Mouse (Mus musculus): ENCODE measurements around the gene Armcx4. TPM values are rescaled to one million over a fixed set of nuclear protein-coding genes. Genes with fewer than 3 reads are reported as not detected.
"Not testable (repeated sequence)": the region's sequence is repeated elsewhere in the genome, so short reads cannot be mapped to it uniquely, and the experiment has no call there.

Gene Armcx4
- total and polyA plus RNA-seq, 3 experiments: 0.44 to 1.7 (median 0.48) TPM

- TF ChIP-seq POLR2AphosphoS5 (IDR thresholded peaks at IDR 0.05; ENCODE audit: insufficient replicate concordance, low read depth, low read length) (no peak), GATA2 (IDR thresholded peaks at IDR 0.05; ENCODE audit: borderline replicate concordance, low read depth, low read length) (no peak), CTCF (IDR thresholded peaks at IDR 0.05; ENCODE audit: low read depth, low read length) (no peak), GATA1 (IDR thresholded peaks at IDR 0.05; ENCODE audit: borderline replicate concordance, low read length) (no peak), TAL1 (conservative IDR thresholded peaks at IDR 0.05; ENCODE audit: low read depth, low read length) (no peak)
- Histone ChIP-seq H3K36me3 (replicated peaks) (no peaks in the 10 kb centered on the region), H3K27me3 (ENCODE audit: insufficient read depth, low read length) (peaks cover 3% of the 10 kb centered on the region; the same call in 1 of the 2 replicates), H3K4me3 (ENCODE audit: low read depth, low read length) (no peak overlapping the region), H3K9me3 (replicated peaks) (no peaks in the 10 kb centered on the region), H3K4me1 (ENCODE audit: insufficient read depth, low read depth, low read length) (no peaks in the 10 kb centered on the region)
- ATAC-seq (ENCODE audit: extremely low read depth, insufficient number of reproducible peaks, low FRiP score, poor library complexity, severe bottlenecking) (no peak), DNase-seq (ENCODE audit: low spot score) (no peak)
Measured at GRCm38 (mm10) chrX:134691540-134691935, 5.2 kb downstream of the Armcx4 start.

- peaks cover 14% of the 10 kb centered on the region for H3K36me3 ChIP-seq (replicated peaks)
- peaks cover 5% of the 10 kb centered on the region; the same call in 1 of the 2 replicates for H3K4me1 ChIP-seq (ENCODE audit: insufficient read depth, low read depth, low read length)
- H3K9me3 ChIP-seq (replicated peaks): no peaks in the 10 kb centered on the region
- DNase-seq (ENCODE audit: low spot score): no peak
- no peak overlapping the region for H3K4me3 ChIP-seq (ENCODE audit: low read depth, low read length)
- TF ChIP-seq GATA1 (IDR thresholded peaks at IDR 0.05; ENCODE audit: borderline replicate concordance, low read length): no peak
- TF ChIP-seq TAL1 (conservative IDR thresholded peaks at IDR 0.05; ENCODE audit: low read depth, low read length): no peak
- no peaks in the 10 kb centered on the region for H3K27me3 ChIP-seq (ENCODE audit: insufficient read depth, low read length)
- ATAC-seq (ENCODE audit: extremely low read depth, insufficient number of reproducible peaks, low FRiP score, poor library complexity, severe bottlenecking): no peak
Measured at GRCm38 (mm10) chrX:134716863-134717262, 30.5 kb downstream of the Armcx4 start.

GRCm38 (mm10) chrX:134717752-134718308, 31.5 kb downstream of the Armcx4 start, which contains the start of gene Armcx1:
TSS of gene Armcx1 (plus strand) at chrX:134717963.
- Histone ChIP-seq H3K4me1 (ENCODE audit: insufficient read depth, low read depth, low read length) (peaks cover 5% of the 10 kb centered on the region; the same call in 1 of the 2 replicates), H3K9me3 (replicated peaks) (no peaks in the 10 kb centered on the region), H3K4me3 (ENCODE audit: low read depth, low read length) (peak within 1 kb of the TSS; percentile 72), H3K36me3 (replicated peaks) (peaks cover 14% of the 10 kb centered on the region), H3K27me3 (ENCODE audit: insufficient read depth, low read length) (no peaks in the 10 kb centered on the region)
- peak; percentile 95 for ATAC-seq (ENCODE audit: extremely low read depth, insufficient number of reproducible peaks, low FRiP score, poor library complexity, severe bottlenecking)
- TF ChIP-seq GATA1 (IDR thresholded peaks at IDR 0.05; ENCODE audit: borderline replicate concordance, low read length): no peak
- TF ChIP-seq TAL1 (conservative IDR thresholded peaks at IDR 0.05; ENCODE audit: low read depth, low read length): no peak
- TF ChIP-seq CTCF (IDR thresholded peaks at IDR 0.05; ENCODE audit: low read depth, low read length): no peak
- TF ChIP-seq GATA2 (IDR thresholded peaks at IDR 0.05; ENCODE audit: borderline replicate concordance, low read depth, low read length): no peak
- no peak for TF ChIP-seq POLR2AphosphoS5 (IDR thresholded peaks at IDR 0.05; ENCODE audit: insufficient replicate concordance, low read depth, low read length)
- peak; percentile 9 for DNase-seq (ENCODE audit: low spot score)

GRCm38 (mm10) chrX:134718524-134718923, 32.2 kb downstream of the Armcx4 start:
- ATAC-seq (ENCODE audit: extremely low read depth, insufficient number of reproducible peaks, low FRiP score, poor library complexity, severe bottlenecking) (peak; percentile 58), DNase-seq (ENCODE audit: low spot score) (peak; percentile 13)
- no peak for TF ChIP-seq POLR2AphosphoS5 (IDR thresholded peaks at IDR 0.05; ENCODE audit: insufficient replicate concordance, low read depth, low read length)
- TF ChIP-seq GATA1 (IDR thresholded peaks at IDR 0.05; ENCODE audit: borderline replicate concordance, low read length): no peak
- TF ChIP-seq GATA2 (IDR thresholded peaks at IDR 0.05; ENCODE audit: borderline replicate concordance, low read depth, low read length): no peak
- TF ChIP-seq CTCF (IDR thresholded peaks at IDR 0.05; ENCODE audit: low read depth, low read length): no peak
- TF ChIP-seq TAL1 (conservative IDR thresholded peaks at IDR 0.05; ENCODE audit: low read depth, low read length): no peak
- Histone ChIP-seq H3K27me3 (ENCODE audit: insufficient read depth, low read length) (no peaks in the 10 kb centered on the region), H3K36me3 (replicated peaks) (peaks cover 14% of the 10 kb centered on the region), H3K9me3 (replicated peaks) (no peaks in the 10 kb centered on the region), H3K4me3 (ENCODE audit: low read depth, low read length) (peak overlapping the region; percentile 72), H3K4me1 (ENCODE audit: insufficient read depth, low read depth, low read length) (peaks cover 5% of the 10 kb centered on the region; the same call in 1 of the 2 replicates)

DNA sequence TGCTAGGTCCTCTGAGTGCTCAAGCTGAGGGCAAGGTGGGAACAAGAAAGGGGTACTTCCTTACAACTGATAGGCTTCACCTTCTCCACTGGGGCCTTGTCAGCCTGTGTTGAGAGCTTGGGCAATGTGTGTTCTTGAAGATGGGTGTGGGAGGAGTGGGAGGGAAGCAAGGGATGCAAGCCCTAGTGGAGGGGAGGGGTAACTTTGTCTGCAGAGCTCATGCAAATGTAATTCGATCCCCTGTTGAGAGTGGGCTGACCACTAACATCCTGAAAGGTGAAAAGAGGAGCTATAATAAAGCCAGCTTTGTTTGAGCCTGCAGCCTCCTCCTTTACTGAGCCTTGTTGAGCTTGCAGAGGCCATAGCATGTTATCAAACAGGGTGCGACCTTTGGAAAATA, 37.4 kb downstream of the Armcx4 start:
- H3K36me3 ChIP-seq (replicated peaks): peaks cover 14% of the 10 kb centered on the region
- H3K4me1 ChIP-seq (ENCODE audit: insufficient read depth, low read depth, low read length); ATAC-seq (ENCODE audit: extremely low read depth, insufficient number of reproducible peaks, low FRiP score, poor library complexity, severe bottlenecking); H3K9me3 ChIP-seq (replicated peaks); DNase-seq (ENCODE audit: low spot score); H3K4me3 ChIP-seq (ENCODE audit: low read depth, low read length); H3K27me3 ChIP-seq (ENCODE audit: insufficient read depth, low read length): not testable (repeated sequence)

GRCm38 (mm10) chrX:134729778-134730177, 43.5 kb downstream of the Armcx4 start:
- H3K36me3 ChIP-seq (replicated peaks): no peaks in the 10 kb centered on the region
- no peaks in the 10 kb centered on the region for H3K9me3 ChIP-seq (replicated peaks)
- TF ChIP-seq TAL1 (conservative IDR thresholded peaks at IDR 0.05; ENCODE audit: low read depth, low read length): no peak
- no peak for TF ChIP-seq GATA2 (IDR thresholded peaks at IDR 0.05; ENCODE audit: borderline replicate concordance, low read depth, low read length)
- no peak for TF ChIP-seq POLR2AphosphoS5 (IDR thresholded peaks at IDR 0.05; ENCODE audit: insufficient replicate concordance, low read depth, low read length)
- TF ChIP-seq CTCF (IDR thresholded peaks at IDR 0.05; ENCODE audit: low read depth, low read length): no peak
- no peak for TF ChIP-seq GATA1 (IDR thresholded peaks at IDR 0.05; ENCODE audit: borderline replicate concordance, low read length)
- no peaks in the 10 kb centered on the region for H3K4me1 ChIP-seq (ENCODE audit: insufficient read depth, low read depth, low read length)
- no peaks in the 10 kb centered on the region for H3K27me3 ChIP-seq (ENCODE audit: insufficient read depth, low read length)
- peak; percentile 2 for DNase-seq (ENCODE audit: low spot score)
- no peak for ATAC-seq (ENCODE audit: extremely low read depth, insufficient number of reproducible peaks, low FRiP score, poor library complexity, severe bottlenecking)
- no peak overlapping the region for H3K4me3 ChIP-seq (ENCODE audit: low read depth, low read length)

GRCm38 (mm10) chrX:134737796-134738195, 51.5 kb downstream of the Armcx4 start:
- H3K4me1 ChIP-seq (ENCODE audit: insufficient read depth, low read depth, low read length): no peaks in the 10 kb centered on the region; the same call in 1 of the 2 replicates
- TF ChIP-seq GATA1 (IDR thresholded peaks at IDR 0.05; ENCODE audit: borderline replicate concordance, low read length): no peak
- TF ChIP-seq CTCF (IDR thresholded peaks at IDR 0.05; ENCODE audit: low read depth, low read length): no peak
- TF ChIP-seq TAL1 (conservative IDR thresholded peaks at IDR 0.05; ENCODE audit: low read depth, low read length): no peak
- TF ChIP-seq GATA2 (IDR thresholded peaks at IDR 0.05; ENCODE audit: borderline replicate concordance, low read depth, low read length): no peak
- no peak for TF ChIP-seq POLR2AphosphoS5 (IDR thresholded peaks at IDR 0.05; ENCODE audit: insufficient replicate concordance, low read depth, low read length)
- H3K36me3 ChIP-seq (replicated peaks): no peaks in the 10 kb centered on the region
- no peak for ATAC-seq (ENCODE audit: extremely low read depth, insufficient number of reproducible peaks, low FRiP score, poor library complexity, severe bottlenecking)
- H3K4me3 ChIP-seq (ENCODE audit: low read depth, low read length): no peak overlapping the region
- H3K27me3 ChIP-seq (ENCODE audit: insufficient read depth, low read length): no peaks in the 10 kb centered on the region
- no peaks in the 10 kb centered on the region for H3K9me3 ChIP-seq (replicated peaks)
- no peak for DNase-seq (ENCODE audit: low spot score)

Data from G1E (cell line).